Mouse (Mus musculus) thymus, adult 2 months (tissue): ENCODE measurements at regions not wholly inside any gene's neighbourhood (a gene's known extent, or its start where the extent isn't known, plus 50 kb on each side); places are given as distances from the start of the nearest gene placed in this dataset.

Experiments
- DNase-seq: peaks from one replicate; pipeline ENCODE4 v3.0.0; 2021
- H3K27ac ChIP-seq: fragments of 200-500 bp; 2 replicates; pipeline ENCODE4 v1.5.1; 2012; ENCODE audit warnings: low read length, control low read depth; ENCODE audit not compliant: control insufficient read depth, insufficient read depth
- H3K27me3 ChIP-seq: fragments of 200-500 bp; 2 replicates; pipeline ENCODE4 v1.6.1; 2012; ENCODE audit warnings: mild to moderate bottlenecking, low read length, moderate library complexity, mixed read lengths; ENCODE audit not compliant: control insufficient read depth, insufficient read depth
- H3K36me3 ChIP-seq: fragments of 200-500 bp; 2 replicates; pipeline ENCODE4 v1.6.1; 2012; ENCODE audit warnings: mild to moderate bottlenecking, low read length, moderate library complexity; ENCODE audit not compliant: control insufficient read depth, insufficient read depth
- H3K4me1 ChIP-seq: fragments of 200-500 bp; replicated peaks from 2 replicates; pipeline ENCODE4 v1.6.1; 2012; ENCODE audit warnings: low read length; ENCODE audit not compliant: control insufficient read depth, insufficient read depth
- H3K4me3 ChIP-seq: fragments of 200-500 bp; 2 replicates; pipeline ENCODE4 v1.5.1; 2012; ENCODE audit warnings: mild to moderate bottlenecking, low read length, control low read depth, moderate library complexity; ENCODE audit not compliant: control insufficient read depth, insufficient read depth
- CTCF ChIP-seq: fragments of 200-500 bp; IDR thresholded peaks from 2 replicates; pipeline ENCODE4 v1.5.1; 2012; ENCODE audit warnings: mild to moderate bottlenecking, control low read depth, low read length, moderate library complexity, borderline replicate concordance; ENCODE audit not compliant: control insufficient read depth, poor library complexity, insufficient read depth; ENCODE audit errors: extremely low read depth
- POLR2A ChIP-seq: fragments of 200-500 bp; IDR thresholded peaks from 2 replicates; pipeline ENCODE4 v1.6.1; 2012; ENCODE audit warnings: mild to moderate bottlenecking, low read length, control low read depth, moderate library complexity; ENCODE audit not compliant: control insufficient read depth, poor library complexity, insufficient read depth; ENCODE audit errors: extremely low read depth
- WGBS: fragments of 180-500 bp; shearing (Covaris S2); methylation state at CpG from one replicate; pipeline ENCODE4 v1.1.7; 2018; 5-methylcytosine and 5-hydroxymethylcytosine counted together

DNA sequence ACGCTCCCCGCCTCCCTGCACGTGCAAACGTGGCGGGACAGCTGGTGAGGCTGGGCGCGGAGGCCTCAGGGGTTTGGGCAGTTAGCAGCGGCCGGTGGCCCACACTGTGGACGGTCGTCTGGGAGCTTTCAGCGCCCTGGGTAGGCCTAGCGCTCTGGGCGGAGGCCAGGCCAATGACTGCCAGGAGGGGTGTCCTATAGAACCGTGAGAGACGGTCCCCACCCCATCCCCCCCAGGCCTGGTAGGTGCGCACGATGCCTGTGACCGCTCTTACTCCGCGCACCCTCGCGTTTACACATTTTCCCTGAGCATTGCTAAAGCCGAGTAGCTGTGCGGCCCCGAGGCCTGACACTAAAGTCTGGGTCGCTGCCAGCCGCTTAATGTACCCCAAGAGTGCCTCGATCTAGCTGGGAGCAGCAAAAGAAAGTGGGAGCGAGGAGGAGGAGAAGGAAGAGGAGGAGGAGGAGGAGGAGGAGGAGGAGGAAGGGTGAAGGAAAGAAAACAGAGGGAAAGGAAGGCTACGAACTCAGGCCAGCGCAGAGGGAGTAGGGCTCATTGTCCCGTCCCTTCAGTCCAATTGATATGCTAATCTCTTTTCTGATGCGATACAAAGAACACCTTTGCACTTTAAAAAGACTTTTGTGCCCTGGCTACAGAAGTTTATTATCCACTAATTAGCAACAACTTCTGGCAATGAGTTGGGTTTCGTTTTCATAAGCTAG, 161.3 kb upstream of the Cypt12 start:
- TF ChIP-seq POLR2A = no peak
- TF ChIP-seq CTCF = no peak
- no peaks in the 10 kb centered on the region; the same call in 1 of the 2 replicates for H3K27me3 ChIP-seq
- 10% methylated on average over 35 of the region's 35 CpGs for WGBS
- no peak overlapping the region for H3K27ac ChIP-seq
- no peaks in the 10 kb centered on the region for H3K36me3 ChIP-seq
- no peak for DNase-seq
- no peak overlapping the region for H3K4me3 ChIP-seq
- no peaks in the 10 kb centered on the region for H3K4me1 ChIP-seq

DNA sequence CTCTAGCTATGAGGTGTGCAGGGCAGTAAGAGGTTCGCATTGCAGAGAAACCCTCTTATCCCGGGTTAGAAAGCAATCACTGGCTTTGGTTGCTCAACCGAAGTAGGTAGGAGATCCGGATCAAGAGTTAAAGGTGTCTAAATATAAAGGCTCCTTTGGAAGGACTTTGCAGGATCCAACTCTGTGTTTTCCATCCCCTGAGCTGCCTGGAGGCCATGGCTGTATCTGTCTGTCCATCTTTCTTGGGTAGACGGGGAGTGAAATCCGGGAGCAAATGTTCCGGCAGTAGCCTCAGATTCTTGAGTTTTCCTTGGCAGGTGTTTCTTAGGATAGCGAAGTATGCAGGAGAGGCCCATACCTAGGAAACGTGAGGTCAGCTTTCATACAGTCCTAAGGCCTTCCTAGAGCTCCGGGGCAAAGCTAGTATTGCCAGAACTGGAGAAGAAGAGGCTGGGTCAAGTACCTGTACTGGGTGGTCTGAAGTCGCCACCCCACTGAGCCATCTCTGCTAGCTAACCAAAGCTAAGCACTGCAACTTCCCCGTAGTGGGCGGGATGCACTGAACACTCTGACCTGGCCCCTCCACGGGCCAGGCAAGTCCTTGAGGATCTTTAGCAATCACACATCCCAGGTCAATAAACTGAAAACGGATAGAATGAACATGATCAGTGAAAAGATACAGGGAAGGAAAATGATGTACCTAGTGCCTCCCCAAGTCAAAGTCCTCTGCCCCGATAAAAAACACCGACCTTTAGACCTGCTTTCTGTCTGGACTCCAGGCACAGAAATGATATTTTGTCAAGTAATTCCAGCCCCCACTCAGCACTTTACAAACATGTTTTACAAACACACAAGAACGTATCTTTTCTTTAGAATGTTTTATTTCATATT, 160.5 kb upstream of the Cypt12 start:
- no peaks in the 10 kb centered on the region for H3K36me3 ChIP-seq
- no peak overlapping the region for H3K27ac ChIP-seq
- H3K4me3 ChIP-seq = no peak overlapping the region
- no peaks in the 10 kb centered on the region for H3K4me1 ChIP-seq
- TF ChIP-seq CTCF = no peak
- TF ChIP-seq POLR2A = no peak
- no peak for DNase-seq
- WGBS = 20% methylated on average over 18 of the region's 18 CpGs
- H3K27me3 ChIP-seq = no peaks in the 10 kb centered on the region; the same call in 1 of the 2 replicates

DNA sequence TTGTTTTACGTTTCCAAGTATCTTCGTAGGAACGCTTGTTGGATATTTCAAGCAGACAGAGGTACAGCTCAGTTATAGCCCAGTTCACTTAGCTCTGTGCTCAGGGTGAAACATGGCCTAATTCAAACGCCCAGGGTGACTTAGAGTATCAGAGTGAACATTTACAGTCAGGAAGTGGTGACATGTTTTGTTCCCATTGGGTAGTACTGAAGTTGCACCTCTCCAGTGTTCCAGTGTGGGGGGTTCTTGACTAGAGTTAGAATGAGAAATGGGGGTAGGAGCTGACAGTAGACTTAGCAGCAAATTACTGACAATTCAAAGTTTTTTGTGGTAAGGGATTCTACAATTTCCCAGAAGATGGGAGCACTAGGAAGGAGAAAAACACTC, 159.9 kb upstream of the Cypt12 start:
- Histone ChIP-seq H3K27ac (no peak overlapping the region), H3K4me1 (no peaks in the 10 kb centered on the region), H3K27me3 (no peaks in the 10 kb centered on the region; the same call in 1 of the 2 replicates), H3K4me3 (no peak overlapping the region), H3K36me3 (no peaks in the 10 kb centered on the region)
- no peak for TF ChIP-seq CTCF
- TF ChIP-seq POLR2A = no peak
- 46% methylated on average over 4 of the region's 4 CpGs for whole genome bisulfite sequencing
- no peak for DNase-seq

DNA sequence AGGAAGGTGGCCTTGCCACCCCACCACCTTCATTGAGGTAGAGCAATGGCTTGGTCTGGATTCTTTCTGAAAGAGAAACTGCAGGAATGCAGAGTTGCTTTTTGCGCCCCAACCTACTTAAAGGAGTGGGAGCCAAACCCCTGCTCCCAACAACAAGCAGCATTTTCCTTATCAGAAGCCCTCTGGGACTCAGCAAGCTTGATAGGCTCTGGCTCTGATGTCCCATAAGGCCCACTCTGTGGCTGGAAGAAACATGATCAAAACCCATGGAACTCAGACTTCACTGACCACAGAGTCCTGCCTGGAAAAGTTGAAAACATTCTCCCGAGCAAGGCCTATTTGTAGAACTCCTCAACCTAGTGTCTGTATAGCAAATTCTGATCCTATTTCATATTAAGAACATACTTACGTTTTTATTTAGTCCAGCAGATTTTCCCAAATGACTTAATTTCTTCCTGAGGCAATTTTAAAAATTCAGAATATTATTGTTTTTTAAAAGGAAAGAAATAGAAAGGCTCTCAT, 159.4 kb upstream of the Cypt12 start:
- WGBS = 59% methylated on average over 3 of the region's 3 CpGs
- no peaks in the 10 kb centered on the region; the same call in 1 of the 2 replicates for H3K27me3 ChIP-seq

DNA sequence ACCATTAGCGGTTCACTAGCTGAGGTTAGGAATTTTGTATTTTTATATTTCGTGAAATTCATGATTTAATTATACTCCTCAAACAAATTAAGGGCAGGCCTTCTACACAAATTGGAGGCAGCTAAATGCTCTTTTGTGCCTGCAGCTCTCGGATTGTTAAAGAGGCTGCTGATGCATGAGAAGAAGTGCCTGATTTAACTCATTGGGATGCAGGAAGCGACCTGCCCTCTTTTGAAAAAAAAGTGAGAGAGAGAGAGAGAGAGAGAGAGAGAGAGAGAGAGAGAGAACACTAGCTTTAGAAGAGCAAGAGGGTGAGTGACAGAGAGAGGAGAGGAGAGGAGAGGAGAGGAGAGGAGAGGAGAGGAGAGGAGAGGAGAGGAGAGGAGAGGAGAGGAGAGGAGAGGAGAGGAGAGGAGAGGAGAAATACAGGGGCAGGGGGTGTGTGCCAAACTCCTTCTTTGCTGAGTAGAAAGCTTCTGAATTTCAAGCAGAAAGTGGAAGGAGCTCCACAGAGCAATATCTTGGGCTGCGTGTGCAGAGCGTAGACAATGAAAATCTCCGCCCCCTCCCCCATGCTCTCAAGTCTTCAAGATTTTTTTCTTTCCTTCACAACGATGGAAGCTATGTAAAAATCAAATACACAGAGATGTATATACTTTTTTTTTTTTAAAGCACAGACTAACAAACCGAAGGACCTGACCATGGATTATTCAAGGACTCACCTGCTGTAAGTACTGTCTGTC, 158.6 kb upstream of the Cypt12 start:
- no peak overlapping the region for H3K27ac ChIP-seq
- no peaks in the 10 kb centered on the region for H3K36me3 ChIP-seq
- H3K27me3 ChIP-seq = no peaks in the 10 kb centered on the region; the same call in 1 of the 2 replicates
- 18% methylated on average over 9 of the region's 9 CpGs for WGBS
- no peak overlapping the region for H3K4me3 ChIP-seq
- DNase-seq = no peak
- no peak for TF ChIP-seq POLR2A
- no peaks in the 10 kb centered on the region for H3K4me1 ChIP-seq

More for the DNA sequence above, 159.4 kb upstream of the Cypt12 start:
- no peak for TF ChIP-seq CTCF
- TF ChIP-seq POLR2A = no peak
- no peaks in the 10 kb centered on the region for H3K36me3 ChIP-seq
- no peaks in the 10 kb centered on the region for H3K4me1 ChIP-seq
- no peak overlapping the region for H3K4me3 ChIP-seq
- no peak overlapping the region for H3K27ac ChIP-seq
- DNase-seq = no peak

DNA sequence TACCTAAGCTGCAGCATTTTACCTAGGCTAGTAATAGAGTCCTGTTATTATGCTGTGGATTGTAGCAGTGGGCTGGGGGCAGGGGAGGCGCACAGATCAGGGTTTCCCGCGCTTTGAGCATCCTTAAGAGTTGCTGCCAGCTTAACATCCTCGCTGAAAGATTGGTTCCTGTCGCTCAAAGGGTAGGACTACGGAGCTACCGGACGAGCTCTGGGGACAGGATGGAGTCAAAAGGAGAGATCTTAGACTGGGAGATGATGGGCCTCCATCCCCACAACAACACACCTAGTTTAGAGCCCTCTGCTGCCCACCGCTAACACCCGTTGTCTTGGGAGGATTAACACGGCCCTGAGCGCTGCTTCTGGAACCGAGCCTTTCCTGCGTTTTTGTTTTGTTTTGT, 157.9 kb upstream of the Cypt12 start:
- Histone ChIP-seq H3K4me1 (no peaks in the 10 kb centered on the region), H3K27ac (no peak overlapping the region), H3K27me3 (peaks cover 3% of the 10 kb centered on the region; the same call in 1 of the 2 replicates), H3K36me3 (no peaks in the 10 kb centered on the region), H3K4me3 (no peak overlapping the region)
- WGBS = 7% methylated on average over 14 of the region's 14 CpGs
- no peak for TF ChIP-seq POLR2A
- TF ChIP-seq CTCF = no peak
- DNase-seq = no peak
